Mouse (Mus musculus) ES-E14 (cell line): Measurements from ENCODE around the gene Rc3h1.

Experiments used
- CHD2 ChIP-seq: IDR thresholded peaks from 2 replicates; pipeline ENCODE4 v1.6.1; 2014; ENCODE audit warnings: mild to moderate bottlenecking, low read depth, low read length, inconsistent platforms
- HCFC1 ChIP-seq: IDR thresholded peaks from 2 replicates; pipeline ENCODE4 v1.6.1; 2012; ENCODE audit warnings: low read length, inconsistent platforms, borderline replicate concordance; ENCODE audit not compliant: insufficient read depth
- MAFK ChIP-seq: IDR thresholded peaks from 2 replicates; pipeline ENCODE4 v1.6.1; 2014; ENCODE audit warnings: mild to moderate bottlenecking, low read depth, low read length, inconsistent platforms; ENCODE audit not compliant: insufficient read depth
- ZC3H11A ChIP-seq: IDR thresholded peaks from 2 replicates; pipeline ENCODE4 v1.6.1; 2012; ENCODE audit warnings: low read depth, mild to moderate bottlenecking, inconsistent platforms, low read length, borderline replicate concordance

GRCm38 (mm10) chr1:161020051-161020450 is 113.8 kb downstream of the Rc3h1 start:
- TF ChIP-seq HCFC1 (no peak), MAFK (no peak), ZC3H11A (no peak), CHD2 (no peak)
